Mouse (Mus musculus) urinary bladder, postnatal 25 days (tissue): ENCODE data around the gene Hoxc10.

Experiments used
- DNase-seq: peaks from one replicate; pipeline ENCODE4 v3.0.0; 2022; ENCODE audit warnings: low spot score

Gene Hoxc10

GRCm38 (mm10) chr15:102990461-102991397 lies 24.1 kb downstream of the Hoxc10 start, which contains the start of gene Hoxc8:
TSS of gene Hoxc8 (plus strand) at chr15:102990607.
- no peak for DNase-seq

GRCm38 (mm10) chr15:102991782-102992181 lies 25.2 kb downstream of the Hoxc10 start:
- no peak for DNase-seq

- DNase-seq = no peak
Observed at GRCm38 (mm10) chr15:102992206-102992605, 25.6 kb downstream of the Hoxc10 start.

DNA sequence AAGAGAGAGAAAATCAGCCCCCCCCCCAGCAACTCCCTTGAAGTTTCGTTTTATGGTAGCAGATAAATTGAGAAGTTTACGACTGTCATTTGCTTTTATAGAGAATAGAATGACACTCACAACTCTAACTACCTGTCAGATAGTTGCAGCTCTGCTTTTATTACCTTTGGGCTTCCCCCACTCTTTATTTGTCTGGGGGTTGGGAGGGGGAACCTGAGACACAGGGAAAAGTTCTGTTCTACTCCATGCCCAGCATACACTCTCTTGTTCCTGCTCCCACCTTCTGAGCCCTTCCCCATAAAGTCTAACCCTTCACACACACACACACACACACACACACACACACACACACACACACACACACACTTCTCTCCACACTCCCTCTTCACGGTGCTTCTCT lies 26.3 kb downstream of the Hoxc10 start:
- DNase-seq = no peak

GRCm38 (mm10) chr15:102996548-102996947 lies 30.0 kb downstream of the Hoxc10 start:
- DNase-seq = no peak

- DNase-seq = no peak
Observed at GRCm38 (mm10) chr15:102997431-102997830, 30.8 kb downstream of the Hoxc10 start.

GRCm38 (mm10) chr15:102997939-102998355 lies 31.4 kb downstream of the Hoxc10 start, which contains the start of gene Hoxc6:
TSS of gene Hoxc6 (plus strand) at chr15:102998257.
- no peak for DNase-seq

DNA sequence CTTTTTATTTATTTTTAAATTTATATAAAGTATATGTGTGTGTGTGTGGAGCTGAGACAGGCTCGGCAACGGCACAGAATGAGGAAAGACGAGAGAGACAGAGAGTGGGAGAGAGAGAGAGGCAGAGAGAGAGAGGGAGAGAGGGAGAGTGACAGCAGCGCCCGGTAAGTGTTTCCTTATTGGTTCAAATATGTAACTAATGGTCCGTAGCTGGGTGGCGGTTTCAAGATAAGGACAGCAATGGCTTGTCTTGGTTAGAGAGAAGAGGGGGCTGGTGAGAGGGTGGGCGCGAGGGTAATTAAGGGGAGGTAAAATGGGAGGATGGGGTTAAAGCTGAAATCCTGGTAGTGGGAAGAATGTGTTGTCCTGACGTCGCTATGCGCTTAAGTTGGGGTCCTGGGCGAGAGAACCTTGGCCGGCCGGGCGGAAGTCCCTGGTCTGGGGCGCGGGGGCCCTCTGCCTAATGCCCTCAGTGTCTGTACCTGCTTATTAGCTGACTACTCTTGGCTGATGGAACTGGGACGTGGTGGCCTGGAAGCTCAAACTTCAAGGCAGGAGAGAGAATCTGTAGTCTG lies 32.1 kb downstream of the Hoxc10 start:
- DNase-seq = no peak

GRCm38 (mm10) chr15:102999183-102999831 lies 32.7 kb downstream of the Hoxc10 start:
- peak; percentile 57 for DNase-seq

- no peak for DNase-seq
Observed at GRCm38 (mm10) chr15:102999955-103000354, 33.4 kb downstream of the Hoxc10 start.

DNA sequence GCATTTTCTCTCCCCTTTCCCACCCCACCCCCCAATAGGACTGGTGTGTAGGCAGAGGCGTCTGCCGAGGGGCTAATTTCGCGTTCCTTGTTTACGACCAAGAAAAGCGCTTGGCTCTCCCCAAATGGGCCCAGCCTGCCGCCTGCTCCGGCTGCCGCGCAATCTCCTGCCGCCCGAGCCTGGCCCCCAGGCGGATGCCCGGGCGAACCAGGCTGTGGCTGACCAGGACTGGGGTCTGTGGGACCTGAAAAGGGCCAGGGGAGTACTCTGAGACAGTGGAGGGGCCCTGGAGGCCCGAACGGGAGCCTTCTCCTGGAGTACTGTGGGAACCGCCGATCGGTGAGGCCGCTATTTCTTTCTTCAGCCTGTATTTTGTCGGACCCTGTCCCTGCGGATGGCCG lies 33.9 kb downstream of the Hoxc10 start:
- no peak for DNase-seq

DNA sequence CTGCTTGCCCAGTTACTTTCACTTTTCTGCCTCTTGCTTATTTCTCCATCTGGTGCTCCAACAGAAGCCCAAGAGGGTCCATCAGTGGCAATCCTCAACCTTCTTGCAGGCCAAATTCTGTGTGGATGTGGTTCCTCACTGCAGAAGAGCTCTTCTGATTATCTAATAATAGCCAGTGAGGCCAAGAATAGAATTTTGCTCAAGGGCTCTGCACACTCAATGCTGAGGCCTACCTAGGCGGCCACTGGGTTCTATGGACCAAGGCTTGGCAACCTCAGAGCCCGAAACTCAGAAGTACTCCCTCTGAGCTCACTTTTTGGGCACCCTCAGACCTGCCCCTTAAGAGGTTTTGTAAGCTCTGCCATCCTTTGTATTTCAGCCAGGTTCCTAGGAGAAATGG lies 34.8 kb downstream of the Hoxc10 start:
- DNase-seq = no peak

DNA sequence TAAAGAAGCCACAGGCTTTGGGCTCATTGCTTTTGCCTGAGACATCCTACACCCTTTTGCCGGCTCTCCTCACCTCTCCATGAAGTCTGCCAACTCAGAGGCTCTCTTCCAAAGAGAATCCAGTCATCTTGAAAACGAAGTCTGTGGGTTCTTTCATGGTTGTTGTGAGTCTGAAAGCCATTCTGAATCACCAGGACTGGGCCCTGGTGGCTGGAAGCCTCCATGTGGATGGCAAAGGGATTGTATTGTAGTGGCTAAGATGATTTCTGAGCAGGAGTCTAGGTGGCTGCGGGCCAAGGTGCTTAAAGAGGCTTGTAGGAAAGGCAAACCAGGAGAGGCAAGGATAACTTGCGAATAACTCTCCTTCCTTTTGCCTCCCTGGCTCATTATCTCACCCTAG lies 35.6 kb downstream of the Hoxc10 start:
- DNase-seq = no peak

- no peak for DNase-seq
Observed at GRCm38 (mm10) chr15:103002821-103003448, 36.3 kb downstream of the Hoxc10 start.

DNA sequence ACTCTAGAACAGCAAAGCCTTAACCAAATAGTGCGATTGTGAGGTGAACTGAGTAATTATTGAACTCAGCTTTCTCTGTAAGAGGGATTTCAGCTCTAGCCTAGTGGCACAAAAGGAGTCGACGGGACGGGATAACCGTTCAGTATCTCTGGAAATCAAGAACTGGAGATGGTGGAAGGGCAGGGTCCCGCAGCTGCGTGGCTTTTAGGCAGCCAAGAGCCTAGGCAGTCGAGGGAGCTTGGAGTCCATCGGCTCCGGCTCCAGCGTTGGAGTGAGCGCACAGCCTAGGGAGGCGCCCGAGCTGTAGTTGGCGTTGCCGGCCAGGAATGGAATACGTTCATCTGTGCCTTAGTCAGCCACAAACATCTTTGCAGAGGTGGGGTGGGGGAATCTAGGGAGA lies 38.7 kb downstream of the Hoxc10 start:
- no peak for DNase-seq

DNA sequence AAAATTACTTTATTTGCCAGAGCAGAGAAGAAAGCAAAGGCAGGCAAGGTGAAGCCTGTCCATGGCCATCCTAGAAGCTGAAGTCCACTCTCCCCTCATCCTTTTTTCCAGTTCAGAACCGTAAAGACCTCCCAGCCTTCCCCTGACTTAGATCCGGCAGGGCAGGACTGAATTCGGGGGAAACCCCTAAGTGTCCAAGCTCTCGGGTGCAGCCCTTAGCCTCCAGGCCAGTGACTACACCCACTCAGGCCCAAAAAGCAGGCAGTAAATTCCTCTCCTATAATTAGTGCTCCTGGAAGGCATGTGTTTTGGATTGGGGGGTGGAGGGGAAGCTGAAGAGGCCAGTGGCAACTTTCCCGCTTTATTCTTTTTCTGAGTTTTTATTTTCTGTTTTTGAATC lies 39.2 kb downstream of the Hoxc10 start:
- no peak for DNase-seq

DNA sequence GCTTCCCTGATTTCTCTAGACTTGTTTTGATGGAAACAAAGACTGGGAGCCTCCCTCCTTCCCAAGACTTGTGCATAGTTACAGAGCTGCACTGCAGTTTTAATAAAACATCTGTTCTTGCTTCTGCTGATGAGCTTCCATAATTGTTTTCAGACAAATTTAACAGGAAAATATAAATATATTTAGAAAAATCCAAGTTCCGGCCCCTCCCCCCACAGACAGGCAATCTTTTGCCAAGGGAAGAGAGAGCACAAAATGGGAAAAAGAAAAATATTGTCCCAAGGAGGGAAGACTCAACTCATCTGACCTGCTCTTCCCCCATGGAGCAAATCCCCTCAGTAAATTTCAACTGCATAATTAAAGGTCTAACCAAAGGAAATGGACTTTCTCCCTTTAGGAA lies 39.7 kb downstream of the Hoxc10 start:
- DNase-seq = no peak

GRCm38 (mm10) chr15:103009265-103010111 lies 42.9 kb downstream of the Hoxc10 start:
- no peak for DNase-seq

DNA sequence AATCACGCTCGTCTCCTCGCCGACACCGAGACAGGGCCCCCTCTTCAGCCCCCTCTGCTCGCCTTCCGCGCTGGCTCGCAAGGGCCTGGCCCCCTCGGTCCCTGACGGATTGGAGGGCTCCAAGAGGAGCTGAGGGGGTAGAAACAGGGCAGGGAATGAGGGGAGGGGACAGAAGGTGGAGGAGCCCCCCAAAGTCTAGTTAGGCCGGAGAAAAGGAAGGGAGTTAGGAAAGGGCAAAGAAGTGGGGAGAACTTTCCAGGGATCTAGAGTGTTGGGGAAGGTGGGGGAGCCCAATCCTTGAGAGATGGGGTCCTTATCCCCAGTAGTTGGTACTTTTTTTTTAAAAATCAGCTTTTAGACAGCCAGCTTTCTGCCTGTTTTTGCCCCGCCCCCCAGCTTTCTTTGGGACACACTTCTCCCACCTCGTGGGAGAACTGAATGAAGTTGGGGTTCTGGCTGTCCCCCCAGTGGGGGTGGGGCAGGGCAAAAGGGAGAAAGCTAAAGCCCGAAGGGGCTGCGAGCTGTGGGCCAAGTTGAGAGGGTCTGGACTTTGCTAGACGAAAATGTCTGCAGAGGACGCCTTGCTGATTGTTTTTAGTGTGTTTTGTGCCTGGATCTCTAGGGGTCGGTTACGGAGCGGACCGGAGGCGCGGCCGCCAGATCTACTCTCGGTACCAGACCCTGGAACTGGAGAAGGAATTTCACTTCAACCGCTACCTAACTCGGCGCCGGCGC lies 43.7 kb downstream of the Hoxc10 start:
- DNase-seq = no peak

DNA sequence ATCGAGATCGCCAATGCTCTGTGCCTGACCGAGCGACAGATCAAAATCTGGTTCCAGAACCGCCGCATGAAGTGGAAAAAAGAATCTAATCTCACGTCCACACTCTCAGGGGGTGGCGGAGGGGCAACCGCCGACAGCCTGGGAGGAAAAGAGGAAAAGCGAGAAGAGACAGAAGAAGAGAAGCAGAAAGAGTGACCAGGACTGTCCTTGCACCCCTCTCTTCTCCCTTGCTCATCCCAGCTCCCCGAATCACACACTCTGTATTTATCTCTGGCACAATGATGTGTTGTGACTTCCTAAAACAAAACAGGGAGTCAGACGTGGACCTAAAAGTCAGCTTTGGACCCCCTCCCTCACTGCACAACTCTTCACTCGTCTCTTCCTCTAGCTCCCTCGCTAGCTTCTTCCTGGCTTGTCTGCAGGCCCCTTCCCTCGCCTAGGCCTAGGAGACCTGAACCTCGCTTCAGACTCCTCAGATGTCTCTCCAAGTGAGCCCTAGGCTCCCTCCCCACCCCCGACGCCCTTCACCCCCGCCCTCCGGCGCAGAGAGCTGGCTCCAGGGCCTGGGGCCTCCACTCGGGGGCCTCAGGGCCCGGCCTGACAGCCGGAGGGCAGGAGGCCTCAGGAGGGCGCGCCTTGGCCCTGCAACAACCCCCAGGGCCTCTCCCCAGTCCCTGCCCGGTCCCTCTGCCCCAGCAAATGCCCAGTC lies 44.4 kb downstream of the Hoxc10 start:
- DNase-seq = no peak
